Mouse (Mus musculus) CH12F3 (cell line): ENCODE results near the gene Ovol3.
"Not testable (repeated sequence)": the region's sequence is repeated elsewhere in the genome, so short reads cannot be mapped to it uniquely, and the experiment has no call there.

Source experiments
- in situ Hi-C: fragments of 300-500 bp; cut with MboI; formaldehyde crosslinking; loops from 2 replicates; pipeline ENCODE4 v1.14.3; 2020; ENCODE audit warnings: low sequenced_read_pairs

Gene Ovol3

GRCm38 (mm10) chr7:30235625-30236024 is at the start of gene Ovol3:
TSS of gene Ovol3 (minus strand) at chr7:30235725.
- in situ Hi-C loops: no loop called here

GRCm38 (mm10) chr7:30282740-30283139 is 47.2 kb upstream of the Ovol3 start:
- in situ Hi-C loops: no loop called here

- in situ Hi-C loops: no loop called here
Observed at GRCm38 (mm10) chr7:30281522-30281921, 46.0 kb upstream of the Ovol3 start.

GRCm38 (mm10) chr7:30280670-30281138 is 45.2 kb upstream of the Ovol3 start:
- in situ Hi-C loops: no loop called here

- in situ Hi-C loops: no loop called here
Observed at GRCm38 (mm10) chr7:30279951-30280669, 44.6 kb upstream of the Ovol3 start, which contains the start of the genes Thap8 and Wdr62. TSS of gene Thap8 (plus strand) at chr7:30280094. TSS of gene Wdr62 (minus strand) at chr7:30280419.

GRCm38 (mm10) chr7:30279536-30279935 is 44.0 kb upstream of the Ovol3 start:
- in situ Hi-C loops: no loop called here

GRCm38 (mm10) chr7:30278911-30279310 is 43.4 kb upstream of the Ovol3 start:
- in situ Hi-C loops: no loop called here

- in situ Hi-C loops: no loop called here
Observed at GRCm38 (mm10) chr7:30274383-30274782, 38.9 kb upstream of the Ovol3 start.

GRCm38 (mm10) chr7:30269641-30270040 is 34.1 kb upstream of the Ovol3 start:
- in situ Hi-C loops: no loop called here

- in situ Hi-C loops: no loop called here
Observed at GRCm38 (mm10) chr7:30266780-30267179, 31.3 kb upstream of the Ovol3 start.

GRCm38 (mm10) chr7:30265935-30266334 is 30.4 kb upstream of the Ovol3 start:
- in situ Hi-C loops: no loop called here

- in situ Hi-C loops: no loop called here
Observed at GRCm38 (mm10) chr7:30265531-30265930, 30.0 kb upstream of the Ovol3 start.

GRCm38 (mm10) chr7:30265041-30265440 is 29.5 kb upstream of the Ovol3 start:
- in situ Hi-C loops: no loop called here

- in situ Hi-C loops: no loop called here
Observed at GRCm38 (mm10) chr7:30251956-30252954, 16.7 kb upstream of the Ovol3 start.

GRCm38 (mm10) chr7:30237374-30237773 is 1.8 kb upstream of the Ovol3 start:
- in situ Hi-C loops: not testable (repeated sequence)

- in situ Hi-C loops: no loop called here
Observed at GRCm38 (mm10) chr7:30235091-30235490, 434 bp downstream of the Ovol3 start.

- in situ Hi-C loops: no loop called here
Observed at GRCm38 (mm10) chr7:30234276-30234858, 1.2 kb downstream of the Ovol3 start.

GRCm38 (mm10) chr7:30233387-30233786 is 2.1 kb downstream of the Ovol3 start:
- in situ Hi-C loops: no loop called here

GRCm38 (mm10) chr7:30232631-30233148 is 2.8 kb downstream of the Ovol3 start:
- in situ Hi-C loops: no loop called here

GRCm38 (mm10) chr7:30231669-30232454 is 3.7 kb downstream of the Ovol3 start, which contains the start of the genes Polr2i and Tbcb:
TSS of gene Polr2i (plus strand) at chr7:30231948.
TSS of gene Tbcb (minus strand) at chr7:30232272.
- in situ Hi-C loops: no loop called here
